Comparison of ENCODE assay signal across 15 mouse cellular contexts in genomic region chr16:19966437-19966836, GRCm38 (mm10).
"Had no signal": no experiment of that assay in that cellular context is flagged by ENCODE, and none has a peak within 500 bp of the region (broad histone marks: within the 10 kb centered on the region; RNA-seq: fewer than 3 reads in every experiment).

No protein-coding gene starts in this region.

- DNase-seq: kidney, adult 2 months; kidney, postnatal 25 days; layer of hippocampus, postnatal 36 days; liver, embryonic 13.5 days; lung, adult 2 months; midbrain, embryonic 14.5 days; thymus, adult 2 months; thymus, postnatal 14 days; thymus, postnatal 4 days had no signal

- H3K9me3 ChIP-seq: liver, embryonic 13.5 days; megakaryocyte, embryonic 14.5 days had no signal

- H3K36me3 ChIP-seq: liver, embryonic 13.5 days had no signal

- H3K27me3 ChIP-seq: liver, embryonic 13.5 days; megakaryocyte, embryonic 14.5 days had no signal

- H3K4me3 ChIP-seq: layer of hippocampus, adult 2 months; left cerebral cortex, adult 2 months; liver, embryonic 13.5 days had no signal

- H3K9ac ChIP-seq: liver, embryonic 13.5 days had no signal

- H3K4me2 ChIP-seq: liver, embryonic 13.5 days; midbrain, embryonic 11.5 days had no signal

- H3K27ac ChIP-seq: kidney, postnatal 0 days; layer of hippocampus, adult 2 months; left cerebral cortex, adult 2 months; liver, embryonic 13.5 days; stomach, postnatal 0 days had no signal
